Mouse (Mus musculus) hematopoietic stem cell, adult 5-6 weeks (primary cell): Measurements from ENCODE around the gene Cdhr3. TPM values are rescaled to one million over a fixed set of nuclear protein-coding genes. Genes with fewer than 3 reads are reported as not detected.
A peak's percentile ranks its signal among the peaks of the same experiment; 100 is the strongest.

Source experiments
- ATAC-seq, 2 experiments: fragments of 125-278 bp in 1 of 2; replicated peaks in 1 of 2; 2 replicates each; pipeline ENCODE4 v1.8.0; 2016 to 2017; ENCODE audit warnings: inconsistent platforms in 2 of 2, mild to moderate bottlenecking in 2 of 2, moderate number of reproducible peaks in 2 of 2, low read depth in 1 of 2, moderate TSS enrichment in 1 of 2; ENCODE audit not compliant: low FRiP score in 2 of 2, poor library complexity in 2 of 2, severe bottlenecking in 2 of 2, insufficient read depth in 1 of 2, low TSS enrichment in 1 of 2
- total RNA-seq: library from RNA; stranded (forward); fragments of 172-1452, 232-1000 nt; gene quantifications from 2 replicates; pipeline ENCODE4 v1.2.3, GENCODE M21; 2017

Cdhr3 gene
- not detected in 2 replicates for total RNA-seq

- no peak for ATAC-seq
These were observed at the start of gene Cdhr3 for GRCm38 (mm10) chr12:33092775-33093174. Cdhr3 (minus strand) TSS chr12:33092875.

GRCm38 (mm10) chr12:33139083-33139482 lies 46.4 kb upstream of the Cdhr3 start:
- ATAC-seq: no peak

- no peak for ATAC-seq
These were observed 45.2 kb upstream of the Cdhr3 start for GRCm38 (mm10) chr12:33137857-33138256.

- ATAC-seq: peak; percentile 63 to 85
These were observed 39.1 kb upstream of the Cdhr3 start for GRCm38 (mm10) chr12:33131796-33132195.

- ATAC-seq: no peak
These were observed 37.7 kb upstream of the Cdhr3 start for GRCm38 (mm10) chr12:33130401-33130800.

- no peak for ATAC-seq
These were observed 36.7 kb upstream of the Cdhr3 start for GRCm38 (mm10) chr12:33129410-33129809.

GRCm38 (mm10) chr12:33128702-33129101 lies 36.0 kb upstream of the Cdhr3 start:
- ATAC-seq: no peak

- ATAC-seq: no peak
These were observed 35.4 kb upstream of the Cdhr3 start for GRCm38 (mm10) chr12:33128121-33128520.

- ATAC-seq: no peak
These were observed 33.6 kb upstream of the Cdhr3 start for GRCm38 (mm10) chr12:33126243-33126642.

- ATAC-seq: 0 out of 4 replicates have a peak, but pooled peaks of 1 of the 2 experiments have one; percentile 17
These were observed 33.0 kb upstream of the Cdhr3 start for GRCm38 (mm10) chr12:33125594-33126227.

- peak; percentile 17 to 32; a peak in 3 of 4 replicates for ATAC-seq
These were observed 26.1 kb upstream of the Cdhr3 start for GRCm38 (mm10) chr12:33118624-33119301.

GRCm38 (mm10) chr12:33110894-33111471 lies 18.3 kb upstream of the Cdhr3 start:
- 0 out of 4 replicates have a peak, but pooled peaks have one; percentile 6 to 16 for ATAC-seq

- peak; percentile 63 to 86; a peak in 3 of 4 replicates for ATAC-seq
These were observed 16.9 kb upstream of the Cdhr3 start for GRCm38 (mm10) chr12:33109531-33109930.

- ATAC-seq: no peak
These were observed 13.9 kb upstream of the Cdhr3 start for GRCm38 (mm10) chr12:33106438-33107167.

GRCm38 (mm10) chr12:33105724-33106123 lies 13.0 kb upstream of the Cdhr3 start:
- ATAC-seq: no peak

GRCm38 (mm10) chr12:33102342-33103115 lies 9.9 kb upstream of the Cdhr3 start:
- no peak for ATAC-seq

- no peak for ATAC-seq
These were observed 9.0 kb upstream of the Cdhr3 start for GRCm38 (mm10) chr12:33101627-33102026.
